Mouse (Mus musculus) forebrain, embryonic 11.5 days (tissue): ENCODE data around the gene Rab40c. TPM values are rescaled to one million over a fixed set of nuclear protein-coding genes. Genes with fewer than 3 reads are reported as not detected.

ENCODE experiments used
- ATAC-seq: fragments of 200-750 bp; cut with Nextera tagmentation; replicated peaks from 2 replicates; pipeline ENCODE4 v1.8.0; 2017; ENCODE audit warnings: moderate TSS enrichment; ENCODE audit not compliant: low FRiP score
- DNase-seq: peaks from one replicate; pipeline ENCODE4 v3.0.0-alpha.2; 2017; ENCODE audit warnings: low spot score
- H3K27ac ChIP-seq: fragments of 300-500 bp; sonication (generic); 2 replicates; pipeline ENCODE4 v1.5.1; 2014; ENCODE audit warnings: low read depth, low read length
- H3K27me3 ChIP-seq: fragments of 300-500 bp; sonication (generic); 2 replicates; pipeline ENCODE4 v1.6.1; 2014; ENCODE audit warnings: mild to moderate bottlenecking, low read length, mixed read lengths; ENCODE audit not compliant: control insufficient read depth, insufficient read depth
- H3K36me3 ChIP-seq: fragments of 300-500 bp; sonication (generic); 2 replicates; pipeline ENCODE4 v1.6.1; 2014; ENCODE audit warnings: mild to moderate bottlenecking, low read length, moderate library complexity, mixed read lengths; ENCODE audit not compliant: control insufficient read depth, insufficient read depth
- H3K4me1 ChIP-seq: fragments of 300-500 bp; sonication (generic); replicated peaks from 2 replicates; pipeline ENCODE4 v1.6.1; 2014; ENCODE audit warnings: low read length, mixed read lengths; ENCODE audit not compliant: control insufficient read depth, insufficient read depth
- H3K4me2 ChIP-seq: fragments of 300-500 bp; sonication (generic); 2 replicates; pipeline ENCODE4 v1.6.1; 2014; ENCODE audit warnings: low read depth, mild to moderate bottlenecking, low read length, moderate library complexity, mixed read lengths; ENCODE audit not compliant: severe bottlenecking
- H3K4me3 ChIP-seq: fragments of 300-500 bp; sonication (generic); 2 replicates; pipeline ENCODE4 v1.5.1; 2014; ENCODE audit warnings: low read depth, low read length
- H3K9ac ChIP-seq: fragments of 300-500 bp; sonication (generic); 2 replicates; pipeline ENCODE4 v1.6.1; 2014; ENCODE audit warnings: low read length
- H3K9me3 ChIP-seq: fragments of 300-500 bp; sonication (generic); 2 replicates; pipeline ENCODE4 v1.6.1; 2016; ENCODE audit warnings: low read length, mixed read lengths; ENCODE audit not compliant: control insufficient read depth
- whole genome bisulfite sequencing: fragments of 180-500 bp; shearing (Covaris S2); extraction: QIAGEN DNeasy Blood & Tissue Kit; methylation state at CpG from one replicate; pipeline ENCODE4 v1.1.7; 2014; 5-methylcytosine and 5-hydroxymethylcytosine counted together
- polyA plus RNA-seq: library from polyadenylated mRNA; unstranded; fragments of >200 nt; fragmentation: Nextera tagmentation; extraction: Ambion mirVana; gene quantifications from 2 replicates; pipeline ENCODE4 v1.2.1, GENCODE M21; 2014

Gene Rab40c
- polyA plus RNA-seq, 1 experiment from 2014 or later = 20.1 TPM

GRCm38 (mm10) chr17:25950706-25951105 lies 31.2 kb upstream of the Rab40c start:
- Histone ChIP-seq H3K9me3 (no peaks in the 10 kb centered on the region), H3K4me1 (peaks cover 9% of the 10 kb centered on the region; the same call in 1 of the 2 replicates), H3K27ac (no peak overlapping the region), H3K36me3 (no peaks in the 10 kb centered on the region), H3K4me3 (no peak overlapping the region), H3K4me2 (no peak overlapping the region), H3K9ac (no peak overlapping the region), H3K27me3 (peaks cover 33% of the 10 kb centered on the region)
- DNase-seq = no peak
- 7% methylated on average over 3 of the region's 3 CpGs for WGBS
- ATAC-seq = no peak

GRCm38 (mm10) chr17:25949981-25950380 lies 30.5 kb upstream of the Rab40c start:
- H3K36me3 ChIP-seq = no peaks in the 10 kb centered on the region
- H3K4me1 ChIP-seq = peaks cover 9% of the 10 kb centered on the region; the same call in 1 of the 2 replicates
- ATAC-seq (no peak), DNase-seq (no peak)
- H3K4me2 ChIP-seq = no peak overlapping the region
- no peak overlapping the region for H3K27ac ChIP-seq
- no peak overlapping the region for H3K9ac ChIP-seq
- H3K27me3 ChIP-seq = peaks cover 33% of the 10 kb centered on the region
- WGBS = 84% methylated on average over 5 of the region's 5 CpGs
- no peak overlapping the region for H3K4me3 ChIP-seq
- no peaks in the 10 kb centered on the region for H3K9me3 ChIP-seq

- ATAC-seq = no peak
- H3K27me3 ChIP-seq = peaks cover 29% of the 10 kb centered on the region
These were observed 28.5 kb upstream of the Rab40c start for GRCm38 (mm10) chr17:25948051-25948450.

GRCm38 (mm10) chr17:25947576-25947975 lies 28.0 kb upstream of the Rab40c start:
- Histone ChIP-seq H3K4me1 (peaks cover 9% of the 10 kb centered on the region; the same call in 1 of the 2 replicates), H3K9ac (no peak overlapping the region; the same call in 1 of the 2 replicates)
- ATAC-seq = no peak

More at GRCm38 (mm10) chr17:25948051-25948450, 28.5 kb upstream of the Rab40c start:
- Histone ChIP-seq H3K27ac (no peak overlapping the region), H3K36me3 (no peaks in the 10 kb centered on the region), H3K4me1 (peaks cover 9% of the 10 kb centered on the region; the same call in 1 of the 2 replicates), H3K9me3 (no peaks in the 10 kb centered on the region), H3K9ac (no peak overlapping the region), H3K4me2 (no peak overlapping the region), H3K4me3 (no peak overlapping the region)
- no peak for DNase-seq
- 85% methylated on average over 8 of the region's 8 CpGs for WGBS

GRCm38 (mm10) chr17:25946891-25947290 lies 27.4 kb upstream of the Rab40c start:
- H3K9ac ChIP-seq = no peak overlapping the region
- H3K27me3 ChIP-seq = peaks cover 17% of the 10 kb centered on the region
- ATAC-seq (no peak), DNase-seq (no peak)
- WGBS = 80% methylated on average over 8 of the region's 8 CpGs
- no peak overlapping the region for H3K4me3 ChIP-seq
- no peak overlapping the region for H3K27ac ChIP-seq
- H3K4me1 ChIP-seq = peaks cover 7% of the 10 kb centered on the region; the same call in 1 of the 2 replicates
- no peak overlapping the region for H3K4me2 ChIP-seq
- H3K36me3 ChIP-seq = no peaks in the 10 kb centered on the region
- H3K9me3 ChIP-seq = no peaks in the 10 kb centered on the region

More at GRCm38 (mm10) chr17:25947576-25947975, 28.0 kb upstream of the Rab40c start:
- Histone ChIP-seq H3K27ac (no peak overlapping the region), H3K36me3 (no peaks in the 10 kb centered on the region), H3K4me2 (no peak overlapping the region), H3K9me3 (no peaks in the 10 kb centered on the region), H3K27me3 (peaks cover 24% of the 10 kb centered on the region), H3K4me3 (no peak overlapping the region)
- no peak for DNase-seq
- 81% methylated on average over 4 of the region's 4 CpGs for WGBS

GRCm38 (mm10) chr17:25946349-25946748 lies 26.8 kb upstream of the Rab40c start:
- Histone ChIP-seq H3K27ac (no peak overlapping the region), H3K4me1 (peaks cover 1% of the 10 kb centered on the region; the same call in 1 of the 2 replicates)
- WGBS = 82% methylated on average over 7 of the region's 7 CpGs

GRCm38 (mm10) chr17:25945517-25946155 lies 26.1 kb upstream of the Rab40c start:
- DNase-seq = no peak
- Histone ChIP-seq H3K36me3 (no peaks in the 10 kb centered on the region), H3K9me3 (no peaks in the 10 kb centered on the region), H3K27me3 (peaks cover 6% of the 10 kb centered on the region), H3K4me2 (no peak overlapping the region), H3K4me3 (no peak overlapping the region), H3K4me1 (peaks cover 4% of the 10 kb centered on the region; the same call in 1 of the 2 replicates), H3K27ac (no peak overlapping the region), H3K9ac (0 out of 2 replicates have a peak overlapping the region, but pooled peaks have one; percentile 6)
- WGBS = 60% methylated on average over 9 of the region's 9 CpGs
- ATAC-seq = no peak

More at GRCm38 (mm10) chr17:25946349-25946748, 26.8 kb upstream of the Rab40c start:
- H3K9ac ChIP-seq = no peak overlapping the region
- H3K4me2 ChIP-seq = no peak overlapping the region
- ATAC-seq = no peak
- no peaks in the 10 kb centered on the region for H3K9me3 ChIP-seq
- H3K27me3 ChIP-seq = peaks cover 12% of the 10 kb centered on the region
- no peaks in the 10 kb centered on the region for H3K36me3 ChIP-seq
- DNase-seq = no peak
- no peak overlapping the region for H3K4me3 ChIP-seq

GRCm38 (mm10) chr17:25944366-25945163 lies 25.0 kb upstream of the Rab40c start, which contains the start of the genes Pigq and Nhlrc4:
Gene Pigq, minus strand, starts transcription at chr17:25944936.
Gene Nhlrc4, minus strand, starts transcription at chr17:25944961.
- 0 out of 2 replicates have a peak within 1 kb of the TSS, but pooled peaks have one; percentile 6 for H3K9ac ChIP-seq
- ATAC-seq (no peak), DNase-seq (no peak)
- no peak within 1 kb of the TSS for H3K27ac ChIP-seq
- 57% methylated on average over 6 of the region's 6 CpGs for WGBS
- H3K36me3 ChIP-seq = no peaks in the 10 kb centered on the region
- H3K4me2 ChIP-seq = no peak within 1 kb of the TSS
- no peaks in the 10 kb centered on the region for H3K9me3 ChIP-seq
- peaks cover 5% of the 10 kb centered on the region; the same call in 1 of the 2 replicates for H3K4me1 ChIP-seq
- H3K27me3 ChIP-seq = no peaks in the 10 kb centered on the region
- no peak within 1 kb of the TSS for H3K4me3 ChIP-seq
